Mouse (Mus musculus) liver, embryonic 14.5 days (tissue): ENCODE measurements around the gene Prrt2. TPM values are rescaled to one million over a fixed set of nuclear protein-coding genes. Genes with fewer than 3 reads are reported as not detected.

Source experiments
- ATAC-seq: fragments of 200-750 bp; cut with Nextera tagmentation; 2 replicates; pipeline ENCODE4 v1.8.0; 2017; ENCODE audit warnings: moderate number of reproducible peaks, mild to moderate bottlenecking, moderate library complexity; ENCODE audit not compliant: insufficient read depth
- DNase-seq, 3 experiments: peaks; one replicate each; pipeline ENCODE4 v3.0.0-alpha.2; 2012 to 2013; ENCODE audit warnings: low read depth in 3 of 3, low spot score in 3 of 3
- H3K27ac ChIP-seq: fragments of 300-500 bp; sonication (generic); 2 replicates; pipeline ENCODE4 v1.5.1; 2014; ENCODE audit warnings: moderate library complexity, mild to moderate bottlenecking, control low read depth, inconsistent platforms
- H3K27me3 ChIP-seq: fragments of 300-500 bp; sonication (generic); 2 replicates; pipeline ENCODE4 v1.6.1; 2014; ENCODE audit warnings: mild to moderate bottlenecking, low read length, moderate library complexity; ENCODE audit not compliant: control insufficient read depth, insufficient read depth
- H3K36me3 ChIP-seq: fragments of 300-500 bp; sonication (generic); replicated peaks from 2 replicates; pipeline ENCODE4 v1.6.1; 2014; ENCODE audit warnings: low read depth; ENCODE audit not compliant: control insufficient read depth, insufficient read depth
- H3K4me1 ChIP-seq, 2 experiments: fragments of 200-500 bp in 1 of 2; fragments of 300-500 bp in 1 of 2; sonication (generic) in 1 of 2; replicated peaks; 2 replicates each; pipeline ENCODE4 v1.6.1; 2012 to 2014; ENCODE audit warnings: antibody characterized with exemption in 1 of 2, inconsistent platforms in 1 of 2, low read length in 1 of 2; ENCODE audit not compliant: control insufficient read depth in 2 of 2, insufficient read depth in 2 of 2
- H3K4me2 ChIP-seq: fragments of 300-500 bp; sonication (generic); 2 replicates; pipeline ENCODE4 v1.6.1; 2014; ENCODE audit warnings: low read depth, mild to moderate bottlenecking, control low read depth, moderate library complexity
- H3K4me3 ChIP-seq, 2 experiments: fragments of 200-500 bp in 1 of 2; fragments of 300-500 bp in 1 of 2; sonication (generic) in 1 of 2; 2 replicates each; pipeline ENCODE4 v1.5.1; 2012 to 2014; ENCODE audit warnings: low read depth in 2 of 2, low read length in 2 of 2, mild to moderate bottlenecking in 2 of 2, control low read depth in 1 of 2, inconsistent platforms in 1 of 2, moderate library complexity in 1 of 2; ENCODE audit not compliant: insufficient read depth in 1 of 2
- H3K9ac ChIP-seq: fragments of 300-500 bp; sonication (generic); replicated peaks from 2 replicates; pipeline ENCODE4 v1.6.1; 2014; ENCODE audit warnings: mild to moderate bottlenecking, control low read depth, moderate library complexity
- H3K9me3 ChIP-seq: fragments of 300-500 bp; sonication (generic); 2 replicates; pipeline ENCODE4 v1.6.1; 2016; ENCODE audit warnings: low read length, mixed read lengths; ENCODE audit not compliant: control insufficient read depth
- CTCF ChIP-seq: IDR thresholded peaks from 2 replicates; pipeline ENCODE4 v1.5.1; 2016; ENCODE audit warnings: antibody characterized with exemption, low read depth, control low read depth
- EP300 ChIP-seq: IDR thresholded peaks from 2 replicates; pipeline ENCODE4 v1.6.1; 2016; ENCODE audit warnings: antibody characterized with exemption, low read depth
- WGBS: fragments of 180-500 bp; shearing (Covaris S2); extraction: QIAGEN DNeasy Blood & Tissue Kit; methylation state at CpG from one replicate; pipeline ENCODE4 v1.1.7; 2014; ENCODE audit not compliant: insufficient replicate concordance; 5-methylcytosine and 5-hydroxymethylcytosine counted together
- polyA plus RNA-seq, 2 experiments: library from polyadenylated mRNA; depleted of rRNA in 1 of 2; stranded (reverse) in 1 of 2; unstranded in 1 of 2; fragments of >200 nt; fragmentation: Nextera tagmentation in 1 of 2; extraction: Ambion mirVana in 1 of 2; gene quantifications; 2 replicates each; pipeline versions ENCODE4 v1.2.1 to v1.2.3; 2012 to 2014

Prrt2 gene
- polyA plus RNA-seq, 2 experiments = 0.08 to 0.41 TPM

DNA sequence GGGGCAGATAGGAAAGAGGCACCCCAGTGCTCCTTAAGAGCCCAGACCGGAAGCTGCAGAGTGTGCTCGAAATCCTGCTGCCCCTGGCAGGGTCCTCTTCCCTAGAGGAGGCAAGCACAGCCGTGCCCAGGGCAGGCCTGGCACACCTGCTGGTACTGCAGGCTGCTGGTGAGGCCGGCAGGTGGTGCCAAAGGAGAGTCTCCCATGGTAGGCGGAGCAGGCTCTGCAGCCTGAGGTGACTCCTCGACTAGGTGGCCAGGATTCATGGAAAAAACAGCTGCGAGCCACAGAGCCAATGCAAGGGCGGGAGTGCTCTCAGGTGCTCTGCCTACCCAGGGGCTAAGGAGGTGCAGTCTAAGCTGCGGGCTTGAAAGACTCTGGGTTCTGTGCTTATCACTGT, 34.7 kb downstream of the Prrt2 start:
- Histone ChIP-seq H3K4me3 (no peak overlapping the region), H3K4me2 (no peak overlapping the region), H3K27me3 (no peaks in the 10 kb centered on the region), H3K27ac (no peak overlapping the region), H3K36me3 (no peaks in the 10 kb centered on the region), H3K9ac (no peak overlapping the region), H3K4me1 (no peaks in the 10 kb centered on the region), H3K9me3 (no peaks in the 10 kb centered on the region)
- WGBS = 41% methylated on average over 9 of the region's 9 CpGs
- DNase-seq (no peak), ATAC-seq (no peak)
- no peak for TF ChIP-seq EP300
- peak; percentile 64 for TF ChIP-seq CTCF

DNA sequence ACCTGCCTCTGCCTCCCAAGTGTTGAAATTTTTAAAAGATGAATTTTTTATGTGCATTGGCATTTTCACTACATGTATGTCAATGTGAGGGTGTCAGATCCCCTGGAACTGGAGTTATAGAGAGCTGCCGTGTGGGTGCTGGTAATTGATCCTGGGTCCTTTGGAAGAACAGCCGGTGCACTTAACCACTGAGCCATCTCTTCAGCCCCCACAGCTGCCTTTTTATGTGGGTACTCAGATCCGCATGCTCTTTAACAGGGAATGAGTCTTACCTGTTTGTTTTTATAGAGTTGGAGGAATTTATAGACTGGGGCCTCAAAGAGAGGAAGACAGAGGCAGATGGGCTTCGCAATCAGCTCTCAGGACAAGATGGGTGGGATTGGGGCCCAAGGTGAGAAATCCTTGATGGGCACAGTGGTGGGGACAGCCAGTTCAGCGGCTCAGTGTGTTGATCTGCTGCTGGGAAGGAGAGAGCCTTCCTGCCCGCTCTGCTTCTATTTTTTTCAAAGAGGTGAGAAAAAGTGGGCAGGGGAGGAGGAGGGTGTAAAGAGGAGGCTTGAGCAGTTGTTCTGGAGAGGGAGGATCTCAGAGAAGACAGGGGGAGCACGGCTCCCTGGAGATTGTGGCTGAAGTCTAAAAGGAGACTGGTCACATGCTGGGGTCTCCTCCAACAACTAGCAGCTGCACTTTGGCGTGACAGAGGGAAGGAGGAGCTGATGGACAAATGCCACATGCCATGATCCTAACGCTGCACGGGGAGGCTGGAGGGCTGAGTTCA, 36.2 kb downstream of the Prrt2 start:
- WGBS = 51% methylated on average over 10 of the region's 10 CpGs
- H3K36me3 ChIP-seq = peaks cover 4% of the 10 kb centered on the region
- H3K27ac ChIP-seq = no peak overlapping the region
- ATAC-seq (no peak), DNase-seq (no peak)
- no peaks in the 10 kb centered on the region for H3K9me3 ChIP-seq
- no peaks in the 10 kb centered on the region for H3K27me3 ChIP-seq
- H3K9ac ChIP-seq = no peak overlapping the region
- H3K4me2 ChIP-seq = no peak overlapping the region
- no peak overlapping the region for H3K4me3 ChIP-seq
- no peak for TF ChIP-seq CTCF
- TF ChIP-seq EP300 = no peak
- H3K4me1 ChIP-seq = no peaks in the 10 kb centered on the region

DNA sequence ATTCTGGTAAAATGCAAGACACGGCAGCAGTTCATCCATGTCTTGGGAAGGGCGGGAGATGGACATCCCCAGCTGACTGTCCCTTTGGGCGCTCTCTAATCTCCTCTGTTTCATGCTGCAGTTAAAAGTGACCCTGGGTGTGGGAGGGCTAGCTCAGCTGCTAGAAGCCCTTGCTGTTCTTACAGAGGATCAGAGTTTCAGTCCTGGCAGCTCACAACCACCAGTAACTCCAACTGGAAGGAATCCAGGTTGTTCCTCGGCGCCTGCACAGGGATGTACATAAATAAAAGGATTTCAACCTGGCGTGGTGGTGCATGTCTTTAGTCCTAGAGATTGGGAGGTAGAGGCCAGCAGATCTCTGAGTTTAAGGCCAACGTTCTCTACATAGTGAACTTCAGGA, 37.9 kb downstream of the Prrt2 start:
- Histone ChIP-seq H3K4me2 (no peak overlapping the region), H3K4me3 (no peak overlapping the region), H3K27ac (no peak overlapping the region), H3K9ac (no peak overlapping the region), H3K36me3 (peaks cover 19% of the 10 kb centered on the region), H3K27me3 (no peaks in the 10 kb centered on the region), H3K4me1 (no peaks in the 10 kb centered on the region), H3K9me3 (no peaks in the 10 kb centered on the region)
- no peak for TF ChIP-seq EP300
- TF ChIP-seq CTCF = no peak
- 71% methylated on average over 7 of the region's 7 CpGs for WGBS
- no peak for DNase-seq
- no peak for ATAC-seq

DNA sequence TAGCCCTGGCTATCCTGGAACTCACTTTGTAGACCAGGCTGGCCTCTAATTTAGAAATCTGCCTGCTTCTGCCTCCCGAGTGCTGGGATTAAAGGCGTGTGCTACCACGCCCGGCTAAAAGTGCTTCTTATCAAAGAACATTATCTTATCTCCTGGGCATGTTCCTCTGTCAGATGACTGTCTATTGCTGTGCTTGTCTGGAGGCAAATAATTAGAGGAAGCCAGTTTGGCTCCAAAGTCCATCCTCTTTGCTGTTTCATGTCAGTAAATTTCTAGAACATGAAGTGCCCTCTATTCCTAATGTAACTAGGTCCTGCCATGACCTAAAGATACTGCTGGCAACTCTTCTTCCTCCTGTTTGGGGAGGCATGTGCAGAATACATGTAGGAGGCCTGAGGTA, 39.0 kb downstream of the Prrt2 start:
- H3K9ac ChIP-seq = no peak overlapping the region
- ATAC-seq (no peak), DNase-seq (no peak)
- peaks cover 4 to 6% of the 10 kb centered on the region in 2 experiments for H3K4me1 ChIP-seq
- no peak overlapping the region for H3K4me2 ChIP-seq
- no peaks in the 10 kb centered on the region for H3K27me3 ChIP-seq
- H3K27ac ChIP-seq = no peak overlapping the region
- H3K4me3 ChIP-seq = no peak overlapping the region
- H3K9me3 ChIP-seq = no peaks in the 10 kb centered on the region
- 33% methylated on average over 4 of the region's 4 CpGs for WGBS
- TF ChIP-seq EP300 (no peak), CTCF (no peak)
- H3K36me3 ChIP-seq = peaks cover 22% of the 10 kb centered on the region

GRCm38 (mm10) chr7:126981601-126982000, 39.4 kb downstream of the Prrt2 start:
- DNase-seq = no peak
- Histone ChIP-seq H3K27me3 (no peaks in the 10 kb centered on the region), H3K36me3 (peaks cover 22% of the 10 kb centered on the region), H3K9me3 (no peaks in the 10 kb centered on the region), H3K9ac (no peak overlapping the region), H3K4me2 (no peak overlapping the region), H3K27ac (no peak overlapping the region), H3K4me3 (no peak overlapping the region), H3K4me1 (peaks cover 5 to 7% of the 10 kb centered on the region in 2 experiments)
- no peak for ATAC-seq
- WGBS = 65% methylated on average over 2 of the region's 2 CpGs
- TF ChIP-seq EP300 = no peak
- TF ChIP-seq CTCF = no peak
